Mouse (Mus musculus) lung, embryonic 14.5 days (tissue): ENCODE results near the gene Srp72. TPM values are rescaled to one million over a fixed set of nuclear protein-coding genes. Genes with fewer than 3 reads are reported as not detected.

ENCODE experiments used
- ATAC-seq: fragments of 200-750 bp; cut with Nextera tagmentation; 2 replicates; pipeline ENCODE4 v1.8.0; 2017; ENCODE audit warnings: mild to moderate bottlenecking, moderate TSS enrichment, moderate library complexity; ENCODE audit not compliant: insufficient read depth
- DNase-seq: peaks from one replicate; pipeline ENCODE4 v3.0.0-alpha.2; 2015
- H3K27ac ChIP-seq: fragments of 300-500 bp; sonication (generic); 2 replicates; pipeline ENCODE4 v1.5.1; 2014; ENCODE audit warnings: low read depth, mild to moderate bottlenecking, moderate library complexity
- H3K27me3 ChIP-seq: fragments of 300-500 bp; sonication (generic); 2 replicates; pipeline ENCODE4 v1.6.1; 2014; ENCODE audit warnings: low read length, control low read depth; ENCODE audit not compliant: insufficient read depth
- H3K36me3 ChIP-seq: fragments of 300-500 bp; sonication (generic); 2 replicates; pipeline ENCODE4 v1.6.1; 2014; ENCODE audit warnings: control low read depth; ENCODE audit not compliant: insufficient read depth
- H3K4me1 ChIP-seq: fragments of 300-500 bp; sonication (generic); 2 replicates; pipeline ENCODE4 v1.6.1; 2014; ENCODE audit warnings: antibody characterized with exemption, control low read depth; ENCODE audit not compliant: insufficient read depth
- H3K4me2 ChIP-seq: fragments of 300-500 bp; sonication (generic); 2 replicates; pipeline ENCODE4 v1.6.1; 2014; ENCODE audit warnings: mild to moderate bottlenecking
- H3K4me3 ChIP-seq: fragments of 300-500 bp; sonication (generic); 2 replicates; pipeline ENCODE4 v1.5.1; 2014; ENCODE audit warnings: low read depth, low read length
- H3K9ac ChIP-seq: fragments of 300-500 bp; sonication (generic); 2 replicates; pipeline ENCODE4 v1.6.1; 2014
- H3K9me3 ChIP-seq: fragments of 300-500 bp; sonication (generic); 2 replicates; pipeline ENCODE4 v1.6.1; 2016; ENCODE audit warnings: low read depth, low read length, control low read depth
- CTCF ChIP-seq: IDR thresholded peaks from 2 replicates; pipeline ENCODE4 v1.5.1; 2016; ENCODE audit warnings: antibody characterized with exemption, low read depth
- WGBS: fragments of 180-500 bp; shearing (Covaris S2); extraction: QIAGEN DNeasy Blood & Tissue Kit; methylation state at CpG from one replicate; pipeline ENCODE4 v1.1.7; 2014; 5-methylcytosine and 5-hydroxymethylcytosine counted together
- polyA plus RNA-seq: library from polyadenylated mRNA; unstranded; fragments of >200 nt; fragmentation: Nextera tagmentation; extraction: Ambion mirVana; gene quantifications from 2 replicates; pipeline ENCODE4 v1.2.1, GENCODE M21; 2014

Gene Srp72
- polyA plus RNA-seq, 1 experiment from 2014 or later, result 100 TPM

DNA sequence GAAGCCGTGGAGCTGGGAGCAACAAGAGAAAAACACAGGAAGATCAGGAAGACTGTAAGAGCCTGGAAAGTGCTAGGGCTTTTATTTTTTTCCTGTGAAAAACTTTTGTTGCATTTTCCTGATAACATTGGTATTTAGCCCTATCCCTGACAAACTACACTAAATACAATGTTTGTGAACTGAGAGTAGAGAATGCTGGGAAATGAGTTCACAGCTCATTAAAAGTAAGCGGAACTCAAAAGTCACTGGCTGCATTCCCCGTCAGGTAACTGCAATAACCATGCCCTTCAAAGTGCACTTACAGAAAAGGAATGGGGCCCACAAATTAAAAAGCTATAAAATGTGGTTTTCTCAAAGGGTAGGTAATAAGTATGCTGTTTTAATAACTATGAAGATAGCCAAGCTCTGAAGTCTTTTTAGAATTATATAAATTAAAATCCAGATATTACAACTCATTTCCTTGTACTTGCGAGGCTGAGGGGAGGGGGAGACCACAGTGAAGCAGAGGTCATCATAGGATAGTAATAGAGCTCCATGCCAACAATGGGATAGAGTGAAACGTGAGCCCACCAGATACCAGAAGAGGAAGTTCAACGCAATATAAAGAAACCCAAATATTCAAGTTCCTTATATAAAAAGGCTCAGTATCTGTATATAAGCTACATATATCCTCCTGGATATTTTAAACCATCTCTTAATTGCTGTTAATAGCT is 29.4 kb upstream of the Srp72 start:
- Histone ChIP-seq H3K9ac (no peak overlapping the region), H3K27me3 (no peaks in the 10 kb centered on the region), H3K4me2 (no peak overlapping the region), H3K4me3 (no peak overlapping the region), H3K27ac (no peak overlapping the region), H3K4me1 (peaks cover 11% of the 10 kb centered on the region), H3K9me3 (no peaks in the 10 kb centered on the region), H3K36me3 (peaks cover 29% of the 10 kb centered on the region)
- ATAC-seq, result no peak
- no peak for DNase-seq
- no peak for TF ChIP-seq CTCF
- WGBS, result 54% methylated on average over 6 of the region's 6 CpGs

DNA sequence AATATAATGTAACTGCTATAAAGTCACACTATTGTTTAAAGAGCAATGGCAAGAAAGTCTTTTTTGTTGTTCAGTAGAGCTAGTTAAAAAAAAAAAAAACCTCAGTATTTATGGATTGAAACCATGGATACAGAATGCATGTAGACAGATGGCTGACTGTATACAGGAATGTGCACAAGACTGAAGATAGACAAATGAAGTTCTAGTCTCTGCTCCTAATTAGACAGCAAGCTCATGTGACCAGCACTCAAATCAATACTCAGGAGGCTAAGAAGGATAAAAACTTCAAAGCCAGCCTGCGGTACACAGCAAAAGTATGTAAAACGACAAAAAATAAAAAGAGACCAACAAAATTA is 28.8 kb upstream of the Srp72 start:
- Histone ChIP-seq H3K27ac (no peak overlapping the region), H3K9ac (no peak overlapping the region), H3K4me3 (no peak overlapping the region), H3K27me3 (no peaks in the 10 kb centered on the region), H3K9me3 (no peaks in the 10 kb centered on the region), H3K4me2 (no peak overlapping the region), H3K36me3 (peaks cover 24% of the 10 kb centered on the region), H3K4me1 (peaks cover 11% of the 10 kb centered on the region)
- 79% methylated on average over 2 of the region's 2 CpGs for WGBS
- DNase-seq (no peak), ATAC-seq (no peak)
- TF ChIP-seq CTCF, result no peak

DNA sequence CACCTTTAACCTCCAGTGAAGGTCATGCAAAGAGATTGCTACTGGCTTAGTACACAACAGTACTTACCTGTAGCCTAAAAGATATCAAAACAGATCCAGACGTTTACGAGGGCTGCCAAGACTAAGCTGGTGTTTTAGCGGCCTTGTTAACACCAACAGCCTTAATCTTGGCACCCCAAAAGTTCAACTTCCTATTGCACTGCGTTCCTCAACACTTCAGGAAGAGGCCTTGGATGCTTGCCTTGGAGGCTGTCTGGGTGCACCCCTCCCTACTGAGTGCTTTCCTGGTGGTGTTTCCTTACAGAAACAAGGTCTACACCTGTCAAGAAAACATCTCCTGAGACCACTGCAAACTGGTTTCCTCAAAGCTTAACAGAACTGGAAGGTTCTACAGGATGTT is 27.3 kb upstream of the Srp72 start:
- H3K27ac ChIP-seq, result no peak overlapping the region
- 81% methylated on average over 4 of the region's 4 CpGs for WGBS
- no peak for DNase-seq
- ATAC-seq, result no peak
- no peak overlapping the region for H3K4me3 ChIP-seq
- H3K9me3 ChIP-seq, result no peaks in the 10 kb centered on the region
- H3K4me1 ChIP-seq, result peaks cover 11% of the 10 kb centered on the region
- H3K36me3 ChIP-seq, result peaks cover 17% of the 10 kb centered on the region; the same call in 1 of the 2 replicates
- TF ChIP-seq CTCF, result no peak
- H3K9ac ChIP-seq, result no peak overlapping the region
- no peaks in the 10 kb centered on the region for H3K27me3 ChIP-seq
- no peak overlapping the region for H3K4me2 ChIP-seq

DNA sequence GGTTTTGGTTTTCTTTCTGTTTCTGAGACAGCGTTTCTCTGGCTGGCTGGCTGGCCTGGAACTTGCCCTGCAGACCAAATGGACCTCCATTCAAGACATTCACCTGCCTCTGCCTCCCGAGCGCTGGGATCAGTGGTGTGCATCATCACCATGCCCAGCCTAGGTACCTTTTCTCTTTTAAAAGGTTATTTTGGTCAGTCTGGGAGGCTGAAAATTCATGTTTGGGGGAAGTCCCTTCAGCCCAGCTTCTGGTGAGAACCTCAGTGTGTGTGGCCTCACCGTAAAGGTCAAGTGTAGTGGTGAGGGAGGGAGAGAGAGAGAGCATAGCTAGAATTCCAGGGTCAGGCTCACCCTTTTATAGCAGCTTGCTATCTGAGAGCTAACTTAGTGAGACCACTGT is 26.7 kb upstream of the Srp72 start:
- Histone ChIP-seq H3K9ac (no peak overlapping the region), H3K4me2 (0 out of 2 replicates have a peak overlapping the region, but pooled peaks have one; percentile 15), H3K4me1 (peaks cover 14% of the 10 kb centered on the region), H3K36me3 (peaks cover 17% of the 10 kb centered on the region; the same call in 1 of the 2 replicates), H3K27ac (no peak overlapping the region), H3K4me3 (no peak overlapping the region), H3K27me3 (no peaks in the 10 kb centered on the region), H3K9me3 (no peaks in the 10 kb centered on the region)
- 83% methylated on average over 4 of the region's 4 CpGs for WGBS
- no peak for TF ChIP-seq CTCF
- DNase-seq, result no peak
- no peak for ATAC-seq

DNA sequence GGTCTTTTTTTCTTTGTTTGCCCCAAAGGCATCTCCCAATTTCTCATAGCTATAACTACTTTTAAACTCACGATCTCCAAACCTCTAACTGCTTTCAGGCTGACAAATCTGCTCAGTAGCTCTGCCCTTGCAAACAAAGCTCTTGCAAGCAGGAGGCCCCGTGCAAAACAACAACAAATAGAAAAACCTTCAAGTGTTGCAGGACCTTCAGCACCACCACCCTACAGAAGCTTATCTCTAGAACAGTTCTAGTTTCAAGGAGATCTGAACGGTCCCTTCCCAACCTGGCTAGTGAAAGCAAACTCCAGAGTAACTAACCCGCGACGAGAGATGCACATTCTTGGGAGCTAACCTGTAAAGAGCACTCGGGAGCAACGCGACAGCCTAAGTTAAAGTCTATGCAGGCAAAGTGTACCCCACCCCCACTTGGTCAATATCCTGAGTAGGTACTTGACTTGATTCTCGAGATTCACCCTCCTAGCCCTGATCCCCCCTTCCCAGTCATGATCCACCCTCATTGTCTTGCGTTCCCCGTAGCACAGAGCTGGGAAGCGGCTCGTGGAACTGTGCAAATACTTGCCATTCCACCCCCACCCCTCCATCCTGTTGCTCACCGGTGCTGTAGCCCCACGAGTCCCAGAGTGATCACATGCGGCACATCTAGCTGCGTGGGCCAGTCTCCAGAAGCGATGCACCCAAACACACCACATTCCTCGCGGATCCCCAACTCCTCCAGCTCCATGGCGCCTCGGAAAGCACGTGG is 24.0 kb upstream of the Srp72 start:
- Histone ChIP-seq H3K27me3 (no peaks in the 10 kb centered on the region), H3K9ac (peak overlapping the region; percentile 79), H3K27ac (peak overlapping the region; percentile 89), H3K4me1 (peaks cover 15% of the 10 kb centered on the region), H3K4me2 (peak overlapping the region; percentile 85), H3K9me3 (no peaks in the 10 kb centered on the region), H3K36me3 (peaks cover 24% of the 10 kb centered on the region; the same call in 1 of the 2 replicates), H3K4me3 (peak overlapping the region; percentile 78)
- WGBS, result under 1% methylated on average over 24 of the region's 24 CpGs
- no peak for TF ChIP-seq CTCF
- ATAC-seq (no peak), DNase-seq (peak; percentile 61)

DNA sequence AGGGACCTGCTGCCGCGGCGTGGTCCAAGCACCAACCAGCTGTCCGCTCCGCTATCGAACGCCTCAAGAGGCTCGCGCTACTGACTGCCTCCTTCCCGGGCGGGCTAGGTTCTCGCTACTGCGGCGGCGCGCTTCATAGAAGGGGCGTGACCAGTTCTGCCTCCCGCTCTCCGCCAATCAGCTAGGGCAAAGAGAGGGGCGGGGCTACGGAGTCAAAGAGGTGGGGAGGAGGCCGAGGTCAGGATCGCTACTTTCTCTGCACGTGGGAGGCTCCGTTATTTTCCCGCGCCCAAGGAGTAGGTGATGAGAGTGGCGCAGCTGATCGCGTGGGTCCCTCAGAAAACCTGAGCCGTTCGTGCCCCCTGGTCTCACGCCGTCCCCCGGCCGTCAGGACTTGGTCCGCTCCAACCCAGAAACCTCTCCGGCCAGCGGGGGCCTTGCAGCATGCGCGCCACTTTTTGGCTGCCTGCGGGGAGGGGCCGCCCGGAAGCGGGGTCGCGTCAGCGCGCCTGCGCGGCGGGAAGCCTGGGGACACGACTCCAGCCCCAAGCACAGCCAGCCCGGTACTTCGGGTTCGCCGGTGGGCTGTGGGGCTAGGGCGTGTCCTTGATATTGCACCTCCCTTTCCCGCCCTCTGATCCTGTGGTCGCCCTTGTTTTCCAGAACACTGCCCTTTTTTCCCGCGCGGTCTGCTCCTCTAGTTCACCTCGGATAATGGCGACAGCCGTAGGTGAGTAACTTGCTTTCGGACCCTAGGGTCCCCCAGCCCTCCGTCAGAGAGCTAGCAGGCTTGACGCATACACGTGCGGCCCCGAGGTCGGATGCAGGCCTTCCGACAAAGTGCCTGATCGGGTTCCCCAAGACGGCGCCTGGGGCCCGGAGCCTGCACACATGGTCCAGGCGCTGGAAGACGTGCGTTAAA is 23.1 kb upstream of the Srp72 start, which contains the start of the genes Paics and Ppat:
Gene Paics (plus strand): TSS at position 202 of the 922 bp plus-strand sequence.
Gene Ppat (minus strand): TSS at position 473 of the 922 bp plus-strand sequence.
- H3K9me3 ChIP-seq, result no peaks in the 10 kb centered on the region

More for the DNA sequence above, 23.1 kb upstream of the Srp72 start, which contains the start of the genes Paics and Ppat:
- peak within 1 kb of the TSS; percentile 78 for H3K4me3 ChIP-seq
- WGBS, result under 1% methylated on average over 80 of the region's 81 CpGs
- H3K4me1 ChIP-seq, result peaks cover 15% of the 10 kb centered on the region
- TF ChIP-seq CTCF, result no peak
- ATAC-seq (peak; percentile 97), DNase-seq (peak; percentile 99)
- H3K9ac ChIP-seq, result peak within 1 kb of the TSS; percentile 79
- H3K27ac ChIP-seq, result peak within 1 kb of the TSS; percentile 89
- no peaks in the 10 kb centered on the region for H3K27me3 ChIP-seq
- peak within 1 kb of the TSS; percentile 85 for H3K4me2 ChIP-seq
- H3K36me3 ChIP-seq, result peaks cover 29% of the 10 kb centered on the region
